Mouse (Mus musculus): ENCODE measurements at regions not wholly inside any gene's neighbourhood (a gene's known extent, or its start where the extent isn't known, plus 50 kb on each side); places are given as distances from the start of the nearest gene placed in this dataset.

- no peak for TF ChIP-seq CTCF (IDR thresholded peaks at IDR 0.05; ENCODE audit: low read depth, low read length)
- TF ChIP-seq POLR2A (IDR thresholded peaks at IDR 0.05; ENCODE audit: borderline replicate concordance, low read depth, low read length): no peak
Observed at GRCm38 (mm10) chr3:9173643-9174516, 436.0 kb downstream of the Zfp704 start.

All from bone marrow macrophage, adult 2 months (primary cell).